Mouse (Mus musculus) urinary bladder, postnatal 36 days (tissue): ENCODE data around the gene Gemin5.
"Not testable (repeated sequence)": the region's sequence is repeated elsewhere in the genome, so short reads cannot be mapped to it uniquely, and the experiment has no call there.

Experiments
- DNase-seq, 2 experiments: peaks; one replicate each; pipeline ENCODE4 v3.0.0; 2022; ENCODE audit warnings: low spot score in 2 of 2, mixed read lengths in 1 of 2

Gene Gemin5

GRCm38 (mm10) chr11:58116560-58116959, 51.8 kb downstream of the Gemin5 start:
- no peak for DNase-seq

- no peak for DNase-seq
These were observed 60.5 kb downstream of the Gemin5 start for GRCm38 (mm10) chr11:58107664-58108337.

GRCm38 (mm10) chr11:58107009-58107408, 61.3 kb downstream of the Gemin5 start:
- no peak for DNase-seq

DNA sequence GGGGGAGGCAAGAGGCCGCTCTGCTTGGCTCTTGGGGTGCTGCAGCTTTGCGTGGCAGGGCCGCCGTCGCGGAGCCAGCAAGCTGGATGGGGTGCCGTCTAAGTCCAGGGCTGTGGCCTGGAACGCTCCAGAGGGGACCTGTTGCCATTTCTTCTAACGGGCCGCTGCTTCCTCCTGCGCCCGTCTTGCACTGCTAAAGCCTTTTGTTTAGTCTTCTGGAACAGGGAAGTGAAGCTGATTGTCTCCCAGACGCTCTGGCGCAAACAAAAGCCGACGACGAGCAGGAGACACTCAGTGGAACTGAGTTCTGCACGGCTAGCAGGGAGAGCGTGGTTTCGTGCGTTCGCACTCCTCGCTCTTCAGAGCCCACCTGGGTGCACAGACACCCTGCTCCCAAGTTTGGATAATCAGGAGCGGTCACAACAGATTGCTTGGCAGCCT, 64.0 kb downstream of the Gemin5 start:
- DNase-seq = peak; percentile 39 to 53

DNA sequence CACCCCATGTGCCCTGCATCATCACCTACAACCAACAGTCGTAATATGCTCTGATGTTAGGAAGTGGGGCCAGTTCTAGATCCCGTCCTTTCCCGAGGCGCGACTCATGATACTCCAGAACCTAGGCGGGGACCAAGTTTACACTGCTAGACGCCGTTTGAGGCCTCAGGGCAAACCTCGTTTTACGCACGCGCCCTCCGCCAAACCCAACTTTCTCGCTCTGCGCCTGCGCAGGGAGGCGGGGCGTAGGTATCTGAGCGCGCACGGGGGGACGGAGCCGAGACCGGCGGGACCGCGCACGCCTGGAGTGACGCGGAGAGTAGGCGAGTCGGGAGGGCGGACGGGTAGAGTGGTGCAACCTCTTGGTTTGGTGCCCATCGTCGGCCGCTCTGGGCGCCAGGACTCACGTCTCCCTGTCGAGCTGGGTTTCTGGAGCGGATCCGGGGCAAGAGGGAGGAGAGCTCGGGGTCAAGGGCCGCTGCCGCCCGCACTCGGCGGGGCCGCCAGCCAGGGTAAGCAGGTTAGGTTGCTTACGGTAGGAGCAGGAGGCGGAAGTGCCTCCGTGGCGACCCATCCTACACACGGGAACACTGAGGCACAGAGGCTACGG, 64.5 kb downstream of the Gemin5 start, which contains the start of gene Cnot8:
TSS of gene Cnot8 (plus strand) at position 457 of the 610 bp plus-strand sequence.
- DNase-seq = peak; percentile 98 to 99

- DNase-seq = no peak
These were observed 65.0 kb downstream of the Gemin5 start for GRCm38 (mm10) chr11:58103344-58103653.

- no peak for DNase-seq
These were observed 65.6 kb downstream of the Gemin5 start for GRCm38 (mm10) chr11:58102581-58103343.

DNA sequence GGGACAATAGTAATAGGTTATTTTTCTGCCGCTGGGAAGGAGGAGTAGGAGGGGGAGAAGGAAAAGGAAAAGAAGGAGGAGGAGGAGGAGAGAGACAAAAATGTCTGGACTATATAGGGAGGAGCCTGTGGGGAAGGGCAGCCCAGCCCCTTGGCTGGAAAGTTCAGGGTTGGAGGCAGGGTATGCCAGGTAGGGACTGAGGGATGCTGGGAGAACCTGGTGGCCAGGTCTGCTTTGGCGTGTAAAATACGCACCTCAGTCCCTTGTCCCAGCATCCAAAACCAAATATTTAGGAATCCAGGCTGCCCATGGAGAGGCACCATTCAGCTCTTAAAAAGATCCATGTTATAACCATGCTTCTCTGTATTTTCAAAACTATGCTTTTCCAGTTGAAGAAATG, 66.2 kb downstream of the Gemin5 start:
- no peak for DNase-seq

- no peak for DNase-seq
These were observed 67.1 kb downstream of the Gemin5 start for GRCm38 (mm10) chr11:58101194-58101720.

- no peak for DNase-seq
These were observed 68.3 kb downstream of the Gemin5 start for GRCm38 (mm10) chr11:58100006-58100405.

- DNase-seq = not testable (repeated sequence)
These were observed 70.0 kb downstream of the Gemin5 start for GRCm38 (mm10) chr11:58098366-58098720.

GRCm38 (mm10) chr11:58097621-58098365, 70.5 kb downstream of the Gemin5 start:
- DNase-seq = peak; percentile 12 to 14

DNA sequence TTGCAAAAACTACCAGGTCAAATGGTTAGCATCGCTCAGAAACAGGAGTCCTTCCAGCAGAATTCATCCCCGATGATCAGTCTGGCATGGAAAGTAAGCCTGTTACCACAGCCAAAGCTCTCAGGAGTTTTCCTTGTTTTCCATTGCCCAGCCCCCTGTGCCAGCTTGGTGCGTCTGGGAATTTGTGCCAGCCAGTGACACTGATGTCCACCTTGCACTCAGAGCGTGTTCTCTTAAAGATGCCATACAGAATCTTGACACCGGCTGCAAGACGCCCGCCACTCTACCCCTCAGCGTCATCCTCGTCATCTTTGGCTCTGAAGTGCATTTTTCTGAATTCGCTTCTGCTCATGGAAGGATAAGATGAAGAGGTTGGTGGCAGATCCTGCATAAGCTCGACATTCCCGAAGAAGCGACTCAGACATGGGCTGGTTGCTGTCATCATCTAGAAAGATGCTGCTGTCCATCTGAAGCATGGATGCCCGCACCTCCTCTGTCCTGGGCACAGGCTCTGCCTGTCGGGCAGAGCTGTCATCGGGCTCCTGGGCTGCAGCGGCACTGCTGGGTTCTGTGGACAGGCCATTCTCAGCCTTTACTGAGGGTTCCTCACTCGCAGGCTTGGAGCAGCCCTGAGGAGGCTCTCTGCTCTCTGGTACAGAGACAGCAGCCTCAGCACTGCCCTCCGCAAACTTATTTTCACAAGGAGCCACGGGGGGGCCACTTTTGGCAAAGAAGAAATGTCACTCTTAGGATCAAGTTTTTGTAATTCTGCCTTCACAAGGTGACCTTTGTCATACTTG, 71.3 kb downstream of the Gemin5 start:
- peak in 1 of 2 experiments; percentile 7 for DNase-seq

DNA sequence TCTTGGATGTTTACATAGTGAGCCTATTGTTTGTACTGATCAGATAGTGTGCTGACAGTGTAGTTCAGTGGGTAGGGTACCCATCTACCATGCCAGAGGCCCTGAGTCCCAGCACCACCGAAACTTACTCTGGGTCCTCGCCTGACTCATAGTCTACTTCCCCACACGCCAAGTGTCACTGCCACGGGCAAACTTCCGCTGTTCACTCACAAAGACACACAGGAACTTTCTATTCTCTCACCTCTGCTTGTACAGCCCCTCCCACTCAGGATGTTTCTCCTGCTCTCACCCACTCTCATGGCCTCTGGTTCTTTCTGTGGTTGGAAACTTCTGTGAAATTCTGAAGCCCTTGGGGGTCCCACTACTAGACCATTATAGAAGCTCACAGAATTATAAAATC, 72.2 kb downstream of the Gemin5 start:
- no peak for DNase-seq

DNA sequence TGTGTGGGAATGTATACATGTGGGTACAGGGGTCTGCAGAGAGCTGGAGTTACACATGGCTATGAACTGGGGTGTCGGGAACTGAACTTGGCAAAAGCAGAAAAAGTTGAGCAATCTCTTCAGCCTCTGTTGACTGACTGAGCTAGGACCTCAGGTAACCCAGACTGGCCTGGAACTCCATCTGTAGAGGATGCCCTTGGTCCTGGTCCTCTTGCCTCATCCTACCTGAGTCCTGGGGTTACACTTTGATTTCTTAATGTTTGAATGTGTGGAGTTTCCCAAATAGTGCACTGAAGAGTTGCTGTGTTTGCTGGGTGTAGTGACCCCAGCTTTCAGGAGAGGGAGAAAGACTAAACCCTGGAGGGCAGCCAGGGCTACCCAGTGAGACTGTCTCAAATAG, 72.8 kb downstream of the Gemin5 start:
- no peak for DNase-seq

- DNase-seq = no peak
These were observed 73.6 kb downstream of the Gemin5 start for GRCm38 (mm10) chr11:58094766-58095165.

DNA sequence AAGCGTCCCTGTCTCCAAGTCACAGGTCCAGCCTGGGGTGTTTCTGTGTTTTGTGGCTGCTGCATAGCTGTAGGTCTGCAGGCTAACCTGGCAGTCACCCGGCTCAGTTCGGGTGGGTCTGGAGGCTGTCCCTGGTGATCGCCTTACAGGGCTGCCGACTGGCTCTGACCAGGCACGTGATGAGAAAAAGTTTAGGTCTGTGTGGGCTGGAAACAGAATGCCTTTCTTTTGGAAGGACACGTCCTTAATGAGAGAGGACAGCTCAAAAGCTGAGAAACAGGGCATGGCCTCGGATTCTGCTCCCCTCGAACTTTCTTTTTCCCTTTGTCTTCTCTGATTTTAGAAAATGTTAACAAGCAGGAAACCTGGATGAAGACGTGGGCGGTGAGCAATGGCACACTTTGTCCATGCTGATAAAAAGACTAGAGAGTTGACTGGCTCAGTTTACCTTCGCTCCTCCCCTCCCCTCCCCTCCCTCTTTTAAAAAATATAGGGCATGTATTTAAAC, 75.3 kb downstream of the Gemin5 start, which contains the start of gene Gm12248:
TSS of gene Gm12248 (minus strand) at position 114 of the 508 bp plus-strand sequence.
- peak; percentile 22 to 55 for DNase-seq

DNA sequence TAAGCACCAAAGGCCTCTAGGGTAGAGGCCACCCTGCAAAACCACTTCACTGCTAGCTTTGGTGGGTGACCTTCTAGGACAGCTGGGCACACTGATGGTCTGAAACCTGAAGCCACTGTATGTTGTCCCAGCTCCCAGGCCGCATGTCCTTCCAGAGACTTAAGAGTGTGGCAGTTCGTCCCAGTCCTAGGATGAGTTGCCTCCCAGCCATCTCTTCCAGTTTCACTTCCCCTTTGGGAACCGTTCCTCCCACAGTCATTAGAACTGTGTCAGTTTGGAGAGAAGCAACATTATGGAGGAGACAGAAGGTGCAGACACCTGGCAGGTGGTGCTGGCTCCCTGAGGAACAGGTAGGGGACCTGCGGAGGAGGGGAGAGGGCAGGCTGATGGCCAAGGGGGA, 75.8 kb downstream of the Gemin5 start:
- no peak for DNase-seq

- no peak for DNase-seq
These were observed 86.6 kb downstream of the Gemin5 start for GRCm38 (mm10) chr11:58081716-58082115.

GRCm38 (mm10) chr11:58077270-58077669, 91.1 kb downstream of the Gemin5 start:
- DNase-seq = no peak

DNA sequence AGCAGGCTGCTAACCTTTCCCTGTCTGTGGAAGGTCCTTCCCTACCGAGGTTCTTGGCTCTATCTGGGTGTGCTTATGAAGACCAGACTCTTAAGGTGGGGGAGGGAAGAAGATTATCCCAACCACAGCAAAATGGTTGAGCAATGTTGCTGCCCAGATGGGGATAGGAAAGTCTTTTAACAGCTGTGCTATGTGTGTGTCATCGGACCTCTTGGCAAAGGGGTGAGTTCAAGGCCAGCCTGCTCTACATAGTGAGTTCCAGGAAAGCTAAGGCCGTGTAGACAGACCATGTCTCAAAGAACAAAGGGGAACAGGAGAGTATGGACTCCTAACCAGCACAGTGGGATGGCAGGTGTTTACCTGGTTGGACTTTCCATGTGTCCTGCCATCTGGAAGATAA, 95.4 kb downstream of the Gemin5 start:
- DNase-seq = no peak
